Mouse (Mus musculus): ENCODE measurements around the gene Metap1d. TPM values are rescaled to one million over a fixed set of nuclear protein-coding genes. Genes with fewer than 3 reads are reported as not detected.

Gene Metap1d
- total and polyA plus RNA-seq, 2 experiments from 2014 or later = 7.7 to 42.4 TPM

DNA sequence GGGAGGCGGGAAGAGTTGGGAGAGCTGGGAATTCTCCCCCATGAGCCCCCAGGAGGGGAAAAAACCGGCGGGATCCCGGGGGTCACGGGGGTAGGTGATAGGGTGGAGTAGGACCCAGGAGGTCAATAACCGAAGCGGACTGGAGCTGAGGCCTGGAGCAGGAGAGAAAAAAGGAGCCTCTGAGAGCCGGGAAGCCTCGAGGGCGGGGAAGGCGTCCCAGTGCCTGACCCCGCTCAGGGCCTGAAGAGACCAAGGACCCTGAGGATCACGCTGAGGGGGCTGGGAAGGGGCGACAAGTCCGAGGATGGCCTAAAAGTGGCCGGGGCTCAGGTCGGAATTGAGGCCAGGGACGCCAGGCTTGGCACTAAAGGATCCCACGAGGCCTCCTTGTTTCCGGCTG lies 90.9 kb downstream of the Metap1d start:
- no peak overlapping the region for H3K9ac ChIP-seq (replicated peaks; ENCODE audit: low read depth, low read length)
- no peaks in the 10 kb centered on the region for H3K36me3 ChIP-seq (replicated peaks; ENCODE audit: control insufficient read depth, insufficient read depth, low read length)
- no peak for TF ChIP-seq EP300 (IDR thresholded peaks at IDR 0.05; ENCODE audit: low read depth)
- TF ChIP-seq CTCF (IDR thresholded peaks at IDR 0.05; ENCODE audit: low read depth) = no peak
- no peaks in the 10 kb centered on the region for H3K9me3 ChIP-seq (replicated peaks; ENCODE audit: control insufficient read depth, low read length)
- H3K4me2 ChIP-seq (ENCODE audit: low read depth, low read length) = no peak overlapping the region
- no peak for DNase-seq (ENCODE audit: low spot score)
- H3K4me3 ChIP-seq (ENCODE audit: low read depth, low read length) = peak overlapping the region; percentile 2; the same call in 1 of the 2 replicates
- peaks cover 11% of the 10 kb centered on the region; the same call in 1 of the 2 replicates for H3K4me1 ChIP-seq (ENCODE audit: control insufficient read depth, insufficient read depth)
- H3K27me3 ChIP-seq (ENCODE audit: control insufficient read depth, insufficient read depth, low read length) = peaks cover 97% of the 10 kb centered on the region
- WGBS = 4% methylated on average over 20 of the region's 20 CpGs
- ATAC-seq (ENCODE audit: insufficient read depth, low read depth) = no peak
- H3K27ac ChIP-seq (ENCODE audit: low read depth) = no peak overlapping the region

- TF ChIP-seq CTCF (IDR thresholded peaks at IDR 0.05; ENCODE audit: low read depth) (no peak), EP300 (IDR thresholded peaks at IDR 0.05; ENCODE audit: low read depth) (no peak)
- Histone ChIP-seq H3K4me3 (ENCODE audit: low read depth, low read length) (peak overlapping the region; percentile 17; the same call in 1 of the 2 replicates), H3K27me3 (ENCODE audit: control insufficient read depth, insufficient read depth, low read length) (peaks cover 97% of the 10 kb centered on the region), H3K9me3 (replicated peaks; ENCODE audit: control insufficient read depth, low read length) (no peaks in the 10 kb centered on the region), H3K9ac (replicated peaks; ENCODE audit: low read depth, low read length) (no peak overlapping the region), H3K4me1 (ENCODE audit: control insufficient read depth, insufficient read depth) (peaks cover 11% of the 10 kb centered on the region; the same call in 1 of the 2 replicates), H3K36me3 (replicated peaks; ENCODE audit: control insufficient read depth, insufficient read depth, low read length) (no peaks in the 10 kb centered on the region), H3K27ac (ENCODE audit: low read depth) (no peak overlapping the region), H3K4me2 (ENCODE audit: low read depth, low read length) (no peak overlapping the region)
- ATAC-seq (ENCODE audit: insufficient read depth, low read depth) (no peak), DNase-seq (ENCODE audit: low spot score) (no peak)
- 3% methylated on average over 60 of the region's 61 CpGs for WGBS
Observed at GRCm38 (mm10) chr2:71544391-71545285, 91.6 kb downstream of the Metap1d start.

DNA sequence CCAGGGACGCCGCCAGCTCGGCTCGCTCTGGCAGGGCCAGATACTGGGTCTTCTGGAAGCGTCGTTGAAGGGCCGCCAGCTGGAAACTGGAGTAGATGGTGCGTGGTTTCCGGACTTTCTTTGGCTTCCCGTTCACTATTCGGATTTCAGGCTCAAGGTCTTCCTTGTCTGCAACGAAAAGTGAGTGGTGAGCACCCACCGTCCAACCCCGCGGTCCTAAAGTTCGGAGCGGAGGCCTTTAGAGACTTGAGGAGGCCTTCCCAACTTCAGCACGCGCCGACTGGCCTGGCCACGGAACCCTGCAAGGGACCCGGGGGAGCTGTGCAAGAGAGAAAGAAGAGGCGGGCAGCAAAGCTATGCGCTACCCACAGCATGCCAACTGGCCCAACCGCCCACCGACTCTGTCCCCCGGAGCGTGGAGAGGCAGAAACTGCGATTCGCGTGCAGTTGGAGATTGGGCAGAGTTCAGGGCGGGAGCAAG lies 92.4 kb downstream of the Metap1d start:
- H3K36me3 ChIP-seq (replicated peaks; ENCODE audit: control insufficient read depth, insufficient read depth, low read length) = no peaks in the 10 kb centered on the region
- WGBS = 2% methylated on average over 32 of the region's 32 CpGs
- H3K4me3 ChIP-seq (ENCODE audit: low read depth, low read length) = peak overlapping the region; percentile 45
- no peak overlapping the region for H3K9ac ChIP-seq (replicated peaks; ENCODE audit: low read depth, low read length)
- no peaks in the 10 kb centered on the region for H3K9me3 ChIP-seq (replicated peaks; ENCODE audit: control insufficient read depth, low read length)
- peak overlapping the region; percentile 60 for H3K4me2 ChIP-seq (ENCODE audit: low read depth, low read length)
- DNase-seq (ENCODE audit: low spot score) (no peak), ATAC-seq (ENCODE audit: insufficient read depth, low read depth) (no peak)
- no peak for TF ChIP-seq EP300 (IDR thresholded peaks at IDR 0.05; ENCODE audit: low read depth)
- TF ChIP-seq CTCF (IDR thresholded peaks at IDR 0.05; ENCODE audit: low read depth) = no peak
- H3K27ac ChIP-seq (ENCODE audit: low read depth) = no peak overlapping the region
- H3K4me1 ChIP-seq (ENCODE audit: control insufficient read depth, insufficient read depth) = peaks cover 11% of the 10 kb centered on the region; the same call in 1 of the 2 replicates
- H3K27me3 ChIP-seq (ENCODE audit: control insufficient read depth, insufficient read depth, low read length) = peaks cover 97% of the 10 kb centered on the region

- H3K4me2 ChIP-seq (ENCODE audit: low read depth, low read length) = peak overlapping the region; percentile 60
- H3K4me3 ChIP-seq (ENCODE audit: low read depth, low read length) = peak overlapping the region; percentile 45
- no peaks in the 10 kb centered on the region for H3K36me3 ChIP-seq (replicated peaks; ENCODE audit: control insufficient read depth, insufficient read depth, low read length)
- ATAC-seq (ENCODE audit: insufficient read depth, low read depth) (peak; percentile 15; the same call in 1 of the 2 replicates), DNase-seq (ENCODE audit: low spot score) (no peak)
- H3K27ac ChIP-seq (ENCODE audit: low read depth) = no peak overlapping the region
- WGBS = 2% methylated on average over 55 of the region's 59 CpGs
- no peaks in the 10 kb centered on the region for H3K9me3 ChIP-seq (replicated peaks; ENCODE audit: control insufficient read depth, low read length)
- no peak overlapping the region for H3K9ac ChIP-seq (replicated peaks; ENCODE audit: low read depth, low read length)
- peaks cover 96% of the 10 kb centered on the region for H3K27me3 ChIP-seq (ENCODE audit: control insufficient read depth, insufficient read depth, low read length)
- peaks cover 11% of the 10 kb centered on the region; the same call in 1 of the 2 replicates for H3K4me1 ChIP-seq (ENCODE audit: control insufficient read depth, insufficient read depth)
- TF ChIP-seq CTCF (IDR thresholded peaks at IDR 0.05; ENCODE audit: low read depth) = no peak
- no peak for TF ChIP-seq EP300 (IDR thresholded peaks at IDR 0.05; ENCODE audit: low read depth)
Observed at GRCm38 (mm10) chr2:71545882-71546639, 93.0 kb downstream of the Metap1d start.

DNA sequence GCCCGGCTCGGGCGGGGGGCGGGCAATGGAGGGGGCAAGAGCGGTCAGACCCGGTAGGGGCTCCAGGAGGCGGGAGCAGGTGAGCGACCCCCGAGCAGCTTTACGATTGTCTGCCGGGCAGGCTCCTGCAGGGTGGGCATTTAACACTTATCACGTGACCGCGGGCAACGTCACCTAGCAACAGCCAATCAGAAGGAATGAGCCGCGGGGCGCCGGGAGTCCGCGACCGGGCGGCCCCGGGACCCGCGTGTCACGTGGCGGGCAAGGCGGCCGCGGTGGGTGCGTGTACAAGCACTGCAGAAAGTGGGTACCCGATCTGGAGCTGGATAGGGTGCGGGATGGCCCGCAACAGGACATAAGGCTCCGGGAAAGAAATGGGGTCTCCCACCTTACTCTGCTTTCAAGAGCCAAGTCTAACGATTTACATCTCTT lies 93.6 kb downstream of the Metap1d start, which contains the start of gene Dlx2:
Gene Dlx2 (minus strand): TSS at position 115 of the 432 bp plus-strand sequence.
- no peak for DNase-seq (ENCODE audit: low spot score)
- Histone ChIP-seq H3K9me3 (replicated peaks; ENCODE audit: control insufficient read depth, low read length) (no peaks in the 10 kb centered on the region), H3K27me3 (ENCODE audit: control insufficient read depth, insufficient read depth, low read length) (peaks cover 96% of the 10 kb centered on the region), H3K4me3 (ENCODE audit: low read depth, low read length) (peak within 1 kb of the TSS; percentile 45), H3K27ac (ENCODE audit: low read depth) (no peak within 1 kb of the TSS), H3K9ac (replicated peaks; ENCODE audit: low read depth, low read length) (no peak within 1 kb of the TSS), H3K4me2 (ENCODE audit: low read depth, low read length) (peak within 1 kb of the TSS; percentile 60), H3K4me1 (ENCODE audit: control insufficient read depth, insufficient read depth) (peaks cover 11% of the 10 kb centered on the region; the same call in 1 of the 2 replicates), H3K36me3 (replicated peaks; ENCODE audit: control insufficient read depth, insufficient read depth, low read length) (no peaks in the 10 kb centered on the region)
- no peak for ATAC-seq (ENCODE audit: insufficient read depth, low read depth)
- WGBS = 1% methylated on average over 37 of the region's 37 CpGs
- TF ChIP-seq CTCF (IDR thresholded peaks at IDR 0.05; ENCODE audit: low read depth) (no peak), EP300 (IDR thresholded peaks at IDR 0.05; ENCODE audit: low read depth) (no peak)
